Mouse (Mus musculus) neural tube, embryonic 14.5 days (tissue): ENCODE results near the gene Lrat. TPM values are rescaled to one million over a fixed set of nuclear protein-coding genes. Genes with fewer than 3 reads are reported as not detected.

Source experiments
- ATAC-seq: fragments of 200-750 bp; cut with Nextera tagmentation; 2 replicates; pipeline ENCODE4 v1.8.0; 2017; ENCODE audit warnings: low read depth, mild to moderate bottlenecking, moderate TSS enrichment, moderate library complexity
- H3K27ac ChIP-seq: fragments of 300-500 bp; sonication (generic); 2 replicates; pipeline ENCODE4 v1.5.1; 2014; ENCODE audit warnings: low read depth, mild to moderate bottlenecking, control low read depth, low read length, moderate library complexity, mixed read lengths
- H3K27me3 ChIP-seq: fragments of 300-500 bp; sonication (generic); 2 replicates; pipeline ENCODE4 v1.6.1; 2014; ENCODE audit warnings: low read length; ENCODE audit not compliant: control insufficient read depth, insufficient read depth
- H3K36me3 ChIP-seq: fragments of 300-500 bp; sonication (generic); 2 replicates; pipeline ENCODE4 v1.6.1; 2014; ENCODE audit warnings: low read length, mixed read lengths; ENCODE audit not compliant: control insufficient read depth, insufficient read depth
- H3K4me1 ChIP-seq: fragments of 300-500 bp; sonication (generic); 2 replicates; pipeline ENCODE4 v1.6.1; 2014; ENCODE audit warnings: low read length; ENCODE audit not compliant: control insufficient read depth, insufficient read depth
- H3K4me2 ChIP-seq: fragments of 300-500 bp; sonication (generic); 2 replicates; pipeline ENCODE4 v1.6.1; 2014; ENCODE audit warnings: mild to moderate bottlenecking, low read depth, low read length, control low read depth
- H3K4me3 ChIP-seq: fragments of 300-500 bp; sonication (generic); 2 replicates; pipeline ENCODE4 v1.5.1; 2014; ENCODE audit warnings: low read depth, low read length, control low read depth, mixed read lengths
- H3K9ac ChIP-seq: fragments of 300-500 bp; sonication (generic); replicated peaks from 2 replicates; pipeline ENCODE4 v1.6.1; 2014; ENCODE audit warnings: low read depth, mild to moderate bottlenecking, control low read depth, low read length, mixed read lengths
- H3K9me3 ChIP-seq: fragments of 300-500 bp; sonication (generic); 2 replicates; pipeline ENCODE4 v1.6.1; 2016; ENCODE audit warnings: low read length; ENCODE audit not compliant: control insufficient read depth
- WGBS: fragments of 180-500 bp; shearing (Covaris S2); extraction: QIAGEN DNeasy Blood & Tissue Kit; methylation state at CpG from one replicate; pipeline ENCODE4 v1.1.7; 2014; 5-methylcytosine and 5-hydroxymethylcytosine counted together
- polyA plus RNA-seq: library from polyadenylated mRNA; unstranded; fragments of >200 nt; fragmentation: Nextera tagmentation; extraction: Ambion mirVana; gene quantifications from 2 replicates; pipeline ENCODE4 v1.2.1, GENCODE M21; 2014

Lrat gene
- polyA plus RNA-seq, 1 experiment from 2014 or later = not detected

DNA sequence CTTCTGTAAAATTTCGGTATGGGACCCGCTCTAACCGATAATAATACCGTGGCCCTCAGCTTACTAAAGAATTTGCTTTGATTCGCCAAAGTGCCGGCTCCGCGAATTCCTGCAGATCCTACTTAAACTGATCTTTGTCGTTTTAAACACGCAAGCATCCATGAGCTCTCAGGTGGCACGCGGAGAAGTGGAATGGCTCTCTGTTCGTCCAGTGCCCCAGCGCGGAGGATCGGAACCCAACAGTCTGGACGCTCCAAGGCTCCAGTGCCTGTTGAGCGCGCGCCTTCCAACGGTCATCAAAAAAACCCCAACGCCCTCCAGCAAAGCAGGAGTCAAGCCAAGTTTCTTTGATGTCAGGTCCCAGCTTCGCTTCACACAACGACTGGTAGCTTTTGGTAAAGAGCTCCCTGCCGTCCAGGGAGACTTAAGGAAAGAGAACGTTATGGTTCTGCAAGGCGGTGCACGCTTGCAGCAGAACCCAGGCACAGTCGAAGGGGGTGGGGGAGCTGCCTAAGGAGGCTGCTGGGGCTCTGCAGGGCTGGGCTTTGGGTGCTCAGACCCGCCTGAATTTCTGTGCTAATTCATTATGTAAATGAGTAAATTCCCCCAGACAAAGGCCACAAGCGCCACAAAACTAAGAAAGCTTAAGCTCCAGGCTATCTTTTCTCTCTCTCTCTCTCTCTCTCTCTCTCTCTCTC lies 587 bp upstream of the Lrat start:
- Histone ChIP-seq H3K4me3 (peak overlapping the region; percentile 48), H3K36me3 (no peaks in the 10 kb centered on the region), H3K27me3 (peaks cover 8% of the 10 kb centered on the region), H3K27ac (no peak overlapping the region), H3K9ac (peak overlapping the region; percentile 34; the same call in 1 of the 2 replicates), H3K4me2 (peak overlapping the region; percentile 83), H3K4me1 (no peaks in the 10 kb centered on the region), H3K9me3 (no peaks in the 10 kb centered on the region)
- peak; percentile 57 for ATAC-seq
- WGBS = 1% methylated on average over 31 of the region's 31 CpGs

DNA sequence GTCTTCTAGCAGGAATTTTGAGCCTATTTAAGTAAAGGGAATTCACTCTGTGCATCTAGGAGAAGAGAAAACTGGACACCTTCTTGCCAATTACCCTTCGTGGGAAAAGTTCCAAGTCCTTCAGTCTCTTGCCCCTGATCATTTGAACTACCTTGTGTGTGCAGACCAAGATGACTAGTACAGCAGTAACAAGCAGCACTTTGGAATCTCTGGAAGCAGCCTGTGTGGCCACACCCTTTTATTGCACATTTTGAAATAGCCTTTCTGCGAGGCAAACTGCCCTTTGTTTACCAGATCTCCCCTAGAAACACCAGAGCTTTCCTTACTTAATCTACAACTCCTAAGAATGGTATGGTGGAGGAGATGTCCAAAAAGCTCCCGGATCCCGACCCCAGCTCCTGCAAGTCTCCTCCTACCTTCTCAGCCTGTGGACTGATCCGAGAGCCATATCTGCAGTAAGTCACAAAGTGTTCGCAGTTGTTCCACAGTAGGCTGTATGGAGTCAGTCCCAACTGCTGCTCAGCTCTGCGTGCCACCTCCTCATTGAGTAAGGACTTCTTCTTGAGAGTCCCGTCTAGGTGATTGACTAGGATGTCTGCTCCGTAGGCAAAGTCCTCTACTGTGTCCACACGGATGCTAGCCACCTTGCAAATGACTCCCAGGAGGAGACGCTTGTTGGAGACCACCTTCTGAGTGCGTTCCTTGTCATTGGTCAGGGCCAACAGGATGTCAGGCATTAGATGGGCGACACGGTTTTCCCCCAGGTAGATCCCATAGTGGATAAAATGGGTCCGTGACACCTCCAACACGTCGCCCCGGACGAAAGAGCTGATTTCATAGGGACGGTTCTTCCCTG lies 788 bp downstream of the Lrat start:
- WGBS = 23% methylated on average over 20 of the region's 20 CpGs
- Histone ChIP-seq H3K36me3 (no peaks in the 10 kb centered on the region), H3K27ac (no peak overlapping the region), H3K4me3 (peak overlapping the region; percentile 48), H3K27me3 (peaks cover 8% of the 10 kb centered on the region), H3K9me3 (no peaks in the 10 kb centered on the region), H3K4me1 (no peaks in the 10 kb centered on the region), H3K9ac (no peak overlapping the region), H3K4me2 (peak overlapping the region; percentile 83)
- ATAC-seq = no peak

DNA sequence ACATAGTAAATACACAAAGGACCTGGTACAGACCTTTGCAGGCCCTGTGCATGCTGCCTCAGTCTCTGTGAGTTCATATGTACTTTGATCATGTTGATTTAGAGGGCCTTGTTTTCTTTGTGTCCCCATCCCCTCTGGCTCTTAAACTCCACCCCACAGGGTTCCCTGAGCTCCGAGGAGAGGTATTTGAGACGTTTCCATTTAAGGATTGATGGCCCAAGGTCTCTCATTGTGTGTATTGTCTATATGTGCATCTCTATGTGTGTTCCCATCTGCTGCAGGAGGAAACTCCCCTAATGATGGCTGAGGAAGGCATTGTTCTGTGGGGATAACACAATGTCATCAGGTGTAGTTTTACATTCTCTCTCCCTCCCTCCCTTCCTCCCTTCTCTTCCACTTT lies 14.9 kb downstream of the Lrat start:
- WGBS = 5% methylated on average over 2 of the region's 2 CpGs
- H3K4me1 ChIP-seq = no peaks in the 10 kb centered on the region
- H3K9me3 ChIP-seq = no peaks in the 10 kb centered on the region
- no peak overlapping the region for H3K27ac ChIP-seq
- ATAC-seq = no peak
- H3K4me2 ChIP-seq = no peak overlapping the region
- H3K4me3 ChIP-seq = no peak overlapping the region
- H3K36me3 ChIP-seq = no peaks in the 10 kb centered on the region
- H3K27me3 ChIP-seq = no peaks in the 10 kb centered on the region
- no peak overlapping the region for H3K9ac ChIP-seq

DNA sequence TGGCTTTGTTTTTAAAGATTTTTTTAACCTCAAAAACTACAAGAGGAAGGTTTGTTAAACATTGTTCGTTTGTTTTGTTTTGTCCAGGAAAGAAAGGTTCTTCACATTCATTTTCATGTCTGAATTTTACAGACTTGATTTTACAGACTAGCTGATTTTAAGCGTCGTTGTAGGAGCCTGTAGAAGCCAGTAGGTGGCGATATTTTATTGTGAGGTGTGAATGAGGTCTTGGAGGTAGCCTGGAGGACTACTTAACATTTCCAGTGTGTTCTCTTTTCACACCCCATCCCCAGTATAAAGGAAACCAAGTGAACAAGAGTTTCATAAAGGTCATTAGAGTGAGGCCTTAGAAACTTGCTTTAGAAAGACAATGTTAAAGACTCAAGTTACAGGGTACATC lies 26.5 kb downstream of the Lrat start:
- no peak overlapping the region for H3K9ac ChIP-seq
- no peaks in the 10 kb centered on the region for H3K36me3 ChIP-seq
- no peak overlapping the region for H3K4me2 ChIP-seq
- 10% methylated on average over 4 of the region's 4 CpGs for WGBS
- no peak overlapping the region for H3K4me3 ChIP-seq
- ATAC-seq = 0 out of 2 replicates have a peak, but pooled peaks have one; percentile 50
- no peaks in the 10 kb centered on the region for H3K9me3 ChIP-seq
- H3K4me1 ChIP-seq = no peaks in the 10 kb centered on the region
- H3K27ac ChIP-seq = no peak overlapping the region
- peaks cover 9% of the 10 kb centered on the region for H3K27me3 ChIP-seq

DNA sequence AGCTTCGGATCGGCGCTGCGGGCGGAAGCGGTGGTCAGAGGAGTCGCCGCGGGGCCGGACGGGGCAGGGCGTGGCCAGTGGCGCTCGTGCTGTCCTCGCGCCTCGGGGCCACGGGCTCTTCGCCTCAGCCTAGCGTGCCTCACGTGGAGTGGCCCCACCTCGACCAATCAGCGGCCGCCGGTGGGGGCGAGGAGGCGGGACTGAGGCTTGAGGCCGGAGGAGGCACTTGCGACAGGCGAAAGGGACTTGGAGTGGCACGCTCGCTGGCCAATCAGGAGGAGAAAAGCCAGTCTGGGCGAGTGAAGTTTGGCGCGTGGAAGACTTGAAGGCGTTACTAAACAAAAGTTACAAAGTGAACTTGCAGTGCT lies 27.4 kb downstream of the Lrat start, which contains the start of gene Rbm46:
TSS of gene Rbm46 (minus strand) at position 112 of the 368 bp plus-strand sequence.
- H3K4me3 ChIP-seq = peak within 1 kb of the TSS; percentile 34
- H3K4me1 ChIP-seq = no peaks in the 10 kb centered on the region
- H3K27ac ChIP-seq = no peak within 1 kb of the TSS
- H3K27me3 ChIP-seq = peaks cover 9% of the 10 kb centered on the region
- H3K4me2 ChIP-seq = peak within 1 kb of the TSS; percentile 50
- no peaks in the 10 kb centered on the region for H3K9me3 ChIP-seq
- H3K36me3 ChIP-seq = no peaks in the 10 kb centered on the region
- H3K9ac ChIP-seq = no peak within 1 kb of the TSS
- ATAC-seq = peak; percentile 96
- 29% methylated on average over 36 of the region's 36 CpGs for WGBS

DNA sequence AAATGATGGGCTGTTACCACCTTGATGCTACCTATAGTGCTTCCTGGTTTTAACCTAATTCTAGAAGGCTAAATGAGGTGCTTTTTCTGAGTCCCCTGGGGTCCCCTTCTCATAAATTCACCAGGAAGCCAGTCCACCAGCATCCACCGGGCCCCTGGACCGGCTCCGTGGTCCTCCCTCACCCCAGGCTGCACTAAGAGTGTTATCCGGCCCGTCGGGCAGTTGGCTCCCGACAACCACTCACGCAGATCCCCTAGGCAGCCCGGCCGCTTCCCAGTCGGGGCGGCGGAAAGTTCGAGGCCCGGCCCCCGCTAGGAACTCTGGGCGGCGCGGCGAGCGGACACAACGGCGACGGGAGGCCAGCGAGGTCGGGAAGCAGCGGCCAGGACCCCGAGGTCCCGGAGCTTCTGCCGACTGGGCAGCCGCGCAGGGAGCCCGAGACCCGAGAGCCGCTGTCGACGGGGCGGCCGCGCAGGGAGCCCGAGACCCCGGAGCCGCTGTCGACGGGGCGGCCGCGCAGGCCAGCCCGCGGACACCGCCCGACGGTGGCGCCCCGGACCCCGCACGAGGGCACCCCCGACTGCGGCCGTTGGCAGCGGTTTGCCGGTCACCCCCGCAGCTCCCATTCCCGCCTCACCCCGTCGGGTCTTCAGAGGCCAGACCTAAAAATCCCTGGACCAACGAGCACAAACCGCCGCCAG lies 28.0 kb downstream of the Lrat start:
- Histone ChIP-seq H3K27ac (no peak overlapping the region), H3K4me3 (peak overlapping the region; percentile 34), H3K4me2 (peak overlapping the region; percentile 50), H3K27me3 (peaks cover 9% of the 10 kb centered on the region), H3K36me3 (no peaks in the 10 kb centered on the region), H3K4me1 (no peaks in the 10 kb centered on the region), H3K9ac (no peak overlapping the region), H3K9me3 (no peaks in the 10 kb centered on the region)
- ATAC-seq = peak; percentile 49
- 24% methylated on average over 69 of the region's 69 CpGs for WGBS

DNA sequence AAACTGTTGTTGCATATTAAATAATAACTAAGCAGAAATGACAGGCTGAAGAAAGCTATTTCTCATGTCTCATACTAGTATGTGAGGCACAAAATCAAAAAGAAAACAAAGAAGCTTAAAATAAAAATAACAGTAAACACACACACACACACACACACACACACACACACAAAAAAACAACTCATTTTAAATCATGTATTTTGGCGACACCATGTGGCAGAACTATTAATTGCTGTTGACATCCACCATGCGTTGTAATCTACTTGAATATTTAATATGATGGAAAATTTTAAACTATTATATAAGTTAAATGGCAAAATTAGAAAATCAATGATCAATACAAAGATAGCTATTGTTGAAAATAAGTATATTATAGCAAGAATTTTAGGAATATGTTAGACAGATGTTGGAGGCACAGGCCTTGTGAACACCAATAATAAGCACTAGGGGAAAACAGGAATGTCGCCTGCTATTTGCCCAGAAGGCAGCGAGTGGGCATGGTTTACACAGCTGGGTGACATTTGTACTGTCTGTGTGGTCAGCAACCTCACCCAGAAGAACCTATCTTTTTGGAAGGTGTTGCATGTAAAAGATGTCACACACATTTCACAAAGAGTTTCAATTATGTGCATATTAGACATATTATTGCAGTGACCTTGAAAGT lies 46.2 kb downstream of the Lrat start:
- no peak overlapping the region for H3K9ac ChIP-seq
- ATAC-seq = peak; percentile 71; the same call in 1 of the 2 replicates

More for the DNA sequence above, 46.2 kb downstream of the Lrat start:
- Histone ChIP-seq H3K27ac (no peak overlapping the region), H3K4me1 (no peaks in the 10 kb centered on the region), H3K27me3 (no peaks in the 10 kb centered on the region), H3K4me3 (no peak overlapping the region), H3K9me3 (no peaks in the 10 kb centered on the region), H3K4me2 (no peak overlapping the region), H3K36me3 (no peaks in the 10 kb centered on the region)
- WGBS = 21% methylated on average over 4 of the region's 4 CpGs
